Mouse (Mus musculus): ENCODE results near the gene Isy1.

GRCm38 (mm10) chr6:87786621-87787020 lies 52.0 kb downstream of the Isy1 start:
- TF ChIP-seq CTCF (IDR thresholded peaks at IDR 0.05; ENCODE audit: low read depth, low read length) (no peak), POLR2A (IDR thresholded peaks at IDR 0.05; ENCODE audit: borderline replicate concordance, low read depth, low read length) (no peak)
